Mouse (Mus musculus): ENCODE measurements around the gene Zfp46. TPM values are rescaled to one million over a fixed set of nuclear protein-coding genes. Genes with fewer than 3 reads are reported as not detected.

Zfp46 gene
- polyA plus RNA-seq, 1 experiment = 8.4 TPM

GRCm38 (mm10) chr4:136248464-136249331 is 35.8 kb upstream of the Zfp46 start:
- TF ChIP-seq POLR2A (IDR thresholded peaks at IDR 0.05; ENCODE audit: low read depth, low read length) (no peak), CTCF (IDR thresholded peaks at IDR 0.05; ENCODE audit: extremely low read depth, insufficient read depth, insufficient read length, insufficient replicate concordance) (no peak)
- 6% methylated on average over 36 of the region's 37 CpGs for WGBS
- peaks cover 8% of the 10 kb centered on the region for H3K4me1 ChIP-seq (ENCODE audit: control insufficient read depth, insufficient read depth, insufficient read length)
- no peak for DNase-seq (ENCODE audit: low read depth in 1 of 2, low spot score in 2 of 2)
- H3K27ac ChIP-seq (ENCODE audit: insufficient read depth, low read length) = no peak overlapping the region
- H3K36me3 ChIP-seq (ENCODE audit: control insufficient read depth, insufficient read depth, low read length) = no peaks in the 10 kb centered on the region
- H3K27me3 ChIP-seq (ENCODE audit: control insufficient read depth, insufficient read depth, low read length) = peaks cover 27% of the 10 kb centered on the region
- H3K4me3 ChIP-seq (ENCODE audit: extremely low read depth, insufficient read depth, insufficient read length) = peak overlapping the region; percentile 37; the same call in 1 of the 2 replicates

DNA sequence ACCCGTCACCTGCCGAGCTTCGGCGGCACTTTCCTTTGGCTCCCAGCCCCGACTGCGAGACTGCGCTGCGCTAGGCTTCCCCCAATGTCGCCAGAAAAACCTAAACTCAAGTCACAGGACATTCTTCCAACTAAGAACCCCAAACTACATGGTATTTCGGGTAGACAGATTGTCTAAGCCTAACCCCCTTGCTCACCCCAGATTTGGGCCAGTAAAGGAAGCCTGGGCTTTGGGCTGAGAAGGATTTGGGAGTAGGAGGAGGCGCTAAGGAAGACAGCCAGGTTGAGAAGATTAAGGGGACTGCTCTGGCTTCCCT is 35.2 kb upstream of the Zfp46 start:
- Histone ChIP-seq H3K36me3 (ENCODE audit: control insufficient read depth, insufficient read depth, low read length) (no peaks in the 10 kb centered on the region), H3K4me1 (ENCODE audit: control insufficient read depth, insufficient read depth, insufficient read length) (peaks cover 8% of the 10 kb centered on the region), H3K27ac (ENCODE audit: insufficient read depth, low read length) (no peak overlapping the region), H3K4me3 (ENCODE audit: extremely low read depth, insufficient read depth, insufficient read length) (no peak overlapping the region), H3K27me3 (ENCODE audit: control insufficient read depth, insufficient read depth, low read length) (peaks cover 27% of the 10 kb centered on the region)
- WGBS = 19% methylated on average over 11 of the region's 11 CpGs
- TF ChIP-seq POLR2A (IDR thresholded peaks at IDR 0.05; ENCODE audit: low read depth, low read length) (no peak), CTCF (IDR thresholded peaks at IDR 0.05; ENCODE audit: extremely low read depth, insufficient read depth, insufficient read length, insufficient replicate concordance) (no peak)
- DNase-seq (ENCODE audit: low read depth in 1 of 2, low spot score in 2 of 2) = no peak

DNA sequence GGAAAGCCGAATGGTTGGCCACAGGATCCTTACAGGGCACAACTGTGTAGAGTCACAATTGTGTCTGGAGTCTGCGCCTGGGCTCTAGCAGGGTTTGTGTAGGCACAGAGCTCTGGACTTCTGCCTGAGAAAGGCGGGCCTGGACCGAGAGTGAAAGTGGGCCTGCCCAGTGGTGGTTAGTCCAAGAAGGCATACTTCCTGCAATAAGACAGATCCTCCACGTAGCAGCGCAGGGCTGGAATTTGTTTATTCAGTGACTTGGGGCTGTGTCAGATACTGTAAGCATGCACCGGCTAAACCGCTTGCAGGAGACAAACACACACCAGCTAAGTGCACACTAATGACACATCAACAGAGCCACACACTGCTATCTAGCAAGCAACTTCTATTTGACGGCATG is 34.7 kb upstream of the Zfp46 start:
- DNase-seq (ENCODE audit: low read depth in 1 of 2, low spot score in 2 of 2) = no peak
- no peak overlapping the region for H3K27ac ChIP-seq (ENCODE audit: insufficient read depth, low read length)
- no peaks in the 10 kb centered on the region for H3K36me3 ChIP-seq (ENCODE audit: control insufficient read depth, insufficient read depth, low read length)
- 55% methylated on average over 9 of the region's 9 CpGs for WGBS
- peaks cover 8% of the 10 kb centered on the region for H3K4me1 ChIP-seq (ENCODE audit: control insufficient read depth, insufficient read depth, insufficient read length)
- TF ChIP-seq CTCF (IDR thresholded peaks at IDR 0.05; ENCODE audit: extremely low read depth, insufficient read depth, insufficient read length, insufficient replicate concordance) (no peak), POLR2A (IDR thresholded peaks at IDR 0.05; ENCODE audit: low read depth, low read length) (no peak)
- H3K4me3 ChIP-seq (ENCODE audit: extremely low read depth, insufficient read depth, insufficient read length) = no peak overlapping the region
- peaks cover 27% of the 10 kb centered on the region for H3K27me3 ChIP-seq (ENCODE audit: control insufficient read depth, insufficient read depth, low read length)

DNA sequence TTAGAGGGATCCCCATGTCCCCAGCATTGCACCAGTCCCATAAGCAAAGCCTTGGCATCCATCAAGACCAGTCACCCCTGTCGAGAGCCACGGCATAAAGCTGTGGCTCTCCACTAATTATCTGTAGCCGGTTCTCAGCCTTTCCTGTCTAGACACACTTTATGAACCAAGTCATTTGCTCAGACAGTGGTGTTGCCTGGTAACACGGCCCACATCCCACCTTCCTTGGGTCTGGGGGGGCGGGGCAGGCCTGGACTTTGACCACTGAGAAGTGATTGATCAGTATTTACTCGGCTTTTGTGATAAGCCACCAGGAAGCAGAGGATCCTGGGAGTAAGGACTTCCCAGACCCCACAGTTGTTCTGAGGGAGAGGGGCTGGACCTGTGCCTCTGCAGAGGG is 28.6 kb upstream of the Zfp46 start:
- 57% methylated on average over 6 of the region's 6 CpGs for WGBS
- DNase-seq (ENCODE audit: low read depth in 1 of 2, low spot score in 2 of 2) = no peak
- Histone ChIP-seq H3K27ac (ENCODE audit: insufficient read depth, low read length) (no peak overlapping the region), H3K4me1 (ENCODE audit: control insufficient read depth, insufficient read depth, insufficient read length) (no peaks in the 10 kb centered on the region), H3K27me3 (ENCODE audit: control insufficient read depth, insufficient read depth, low read length) (no peaks in the 10 kb centered on the region), H3K36me3 (ENCODE audit: control insufficient read depth, insufficient read depth, low read length) (no peaks in the 10 kb centered on the region), H3K4me3 (ENCODE audit: extremely low read depth, insufficient read depth, insufficient read length) (no peak overlapping the region)
- TF ChIP-seq CTCF (IDR thresholded peaks at IDR 0.05; ENCODE audit: extremely low read depth, insufficient read depth, insufficient read length, insufficient replicate concordance) (no peak), POLR2A (IDR thresholded peaks at IDR 0.05; ENCODE audit: low read depth, low read length) (no peak)

DNA sequence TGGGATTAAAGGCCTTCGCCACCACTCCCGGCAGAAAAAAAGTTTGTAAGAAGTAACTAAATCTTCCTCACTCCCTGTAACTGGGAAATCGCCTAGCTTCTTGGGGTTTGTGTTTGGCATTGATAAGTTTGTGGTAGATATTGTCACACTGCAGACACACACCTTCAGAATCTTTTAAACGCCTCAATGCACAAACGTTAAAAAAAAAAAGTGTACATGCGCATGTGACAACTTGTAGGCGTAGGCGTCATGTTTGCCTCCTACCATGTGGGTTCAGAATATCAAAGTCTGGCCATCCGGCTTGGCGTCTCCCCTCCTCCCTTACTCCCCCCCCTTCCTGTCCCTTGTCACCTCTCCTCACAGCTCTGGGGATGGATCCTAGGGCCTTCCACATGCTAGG is 27.8 kb upstream of the Zfp46 start:
- TF ChIP-seq CTCF (IDR thresholded peaks at IDR 0.05; ENCODE audit: extremely low read depth, insufficient read depth, insufficient read length, insufficient replicate concordance) = no peak
- TF ChIP-seq POLR2A (IDR thresholded peaks at IDR 0.05; ENCODE audit: low read depth, low read length) = no peak
- no peaks in the 10 kb centered on the region for H3K36me3 ChIP-seq (ENCODE audit: control insufficient read depth, insufficient read depth, low read length)
- WGBS = 70% methylated on average over 10 of the region's 10 CpGs
- H3K4me1 ChIP-seq (ENCODE audit: control insufficient read depth, insufficient read depth, insufficient read length) = no peaks in the 10 kb centered on the region
- no peak overlapping the region for H3K27ac ChIP-seq (ENCODE audit: insufficient read depth, low read length)
- H3K27me3 ChIP-seq (ENCODE audit: control insufficient read depth, insufficient read depth, low read length) = no peaks in the 10 kb centered on the region
- no peak for DNase-seq (ENCODE audit: low read depth in 1 of 2, low spot score in 2 of 2)
- no peak overlapping the region for H3K4me3 ChIP-seq (ENCODE audit: extremely low read depth, insufficient read depth, insufficient read length)

GRCm38 (mm10) chr4:136259916-136260315 is 24.6 kb upstream of the Zfp46 start:
- TF ChIP-seq POLR2A (IDR thresholded peaks at IDR 0.05; ENCODE audit: low read depth, low read length) = no peak
- TF ChIP-seq CTCF (IDR thresholded peaks at IDR 0.05; ENCODE audit: extremely low read depth, insufficient read depth, insufficient read length, insufficient replicate concordance) = no peak
- no peak for DNase-seq (ENCODE audit: low read depth in 1 of 2, low spot score in 2 of 2)
- Histone ChIP-seq H3K27me3 (ENCODE audit: control insufficient read depth, insufficient read depth, low read length) (no peaks in the 10 kb centered on the region), H3K4me3 (ENCODE audit: extremely low read depth, insufficient read depth, insufficient read length) (no peak overlapping the region), H3K36me3 (ENCODE audit: control insufficient read depth, insufficient read depth, low read length) (no peaks in the 10 kb centered on the region), H3K27ac (ENCODE audit: insufficient read depth, low read length) (no peak overlapping the region), H3K4me1 (ENCODE audit: control insufficient read depth, insufficient read depth, insufficient read length) (peaks cover 7% of the 10 kb centered on the region; the same call in 1 of the 2 replicates)
- 66% methylated on average over 3 of the region's 3 CpGs for WGBS

All from spleen, adult 2 months (tissue).